Mouse (Mus musculus): ENCODE measurements around the gene Pds5b.

- TF ChIP-seq CTCF (conservative IDR thresholded peaks at IDR 0.05; ENCODE audit: low read length) (no peak), NANOG (IDR thresholded peaks at IDR 0.05; ENCODE audit: borderline replicate concordance, low read length) (no peak), POU5F1 (IDR thresholded peaks at IDR 0.05; ENCODE audit: borderline replicate concordance, low read length) (no peak)
Measured at GRCm38 (mm10) chr5:150818041-150818440, 144.5 kb downstream of the Pds5b start.
